Mouse (Mus musculus): ENCODE measurements around the gene Slc27a1.
"Not testable (repeated sequence)": the region's sequence is repeated elsewhere in the genome, so short reads cannot be mapped to it uniquely, and the experiment has no call there.

DNA sequence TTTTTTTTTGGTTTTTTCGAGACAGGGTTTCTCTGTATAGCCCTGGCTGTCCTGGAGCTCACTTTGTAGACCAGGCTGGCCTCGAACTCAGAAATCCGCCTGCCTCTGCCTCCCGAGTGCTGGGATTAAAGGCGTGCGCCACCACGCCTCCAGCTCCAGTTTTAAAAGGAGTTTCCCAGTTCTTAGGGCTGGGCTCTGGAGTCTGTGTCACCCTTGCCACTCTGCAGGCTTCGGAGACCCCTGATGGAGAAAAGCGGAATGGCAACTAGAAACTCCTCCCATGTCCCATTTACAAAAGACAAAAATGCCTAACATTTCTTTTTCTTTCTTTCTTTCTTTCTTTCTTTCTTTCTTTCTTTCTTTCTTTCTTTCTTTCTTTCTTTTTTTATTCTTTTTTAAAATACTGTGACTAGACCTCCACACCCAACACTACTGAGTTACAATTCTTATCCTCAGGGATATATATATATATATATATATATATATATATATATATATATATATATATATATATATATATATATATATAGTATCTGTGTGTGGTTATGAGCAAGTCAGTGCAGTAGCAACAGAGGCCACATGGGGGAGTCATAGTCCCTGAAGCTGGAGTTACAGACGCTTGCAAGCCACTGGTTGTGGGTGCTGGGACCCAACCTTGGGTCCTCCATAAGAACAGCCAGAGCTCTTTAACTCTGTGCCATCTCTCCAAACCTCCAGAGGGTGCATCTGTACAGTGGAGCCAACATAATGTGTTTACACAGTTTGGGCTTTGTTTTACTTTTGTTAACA, 49.5 kb upstream of the Slc27a1 start:
- TF ChIP-seq CTCF (IDR thresholded peaks at IDR 0.05): peak; percentile 83
- TF ChIP-seq EP300 (IDR thresholded peaks at IDR 0.05): not testable (repeated sequence)
